Mouse (Mus musculus): ENCODE measurements around the gene Ccr8. TPM values are rescaled to one million over a fixed set of nuclear protein-coding genes. Genes with fewer than 3 reads are reported as not detected.

Gene Ccr8
- polyA plus RNA-seq, 1 experiment from 2014 or later = not detected

- no peak overlapping the region for H3K9ac ChIP-seq (replicated peaks; ENCODE audit: low read length)
- no peak overlapping the region for H3K4me3 ChIP-seq (replicated peaks; ENCODE audit: low read depth, low read length)
- WGBS = 67% methylated on average over 10 of the region's 10 CpGs
- DNase-seq (no peak), ATAC-seq (ENCODE audit: low FRiP score, low TSS enrichment) (no peak)
- H3K27ac ChIP-seq (replicated peaks; ENCODE audit: low read depth, low read length) = no peak overlapping the region
- no peaks in the 10 kb centered on the region for H3K9me3 ChIP-seq (ENCODE audit: control insufficient read depth, low read length)
- H3K27me3 ChIP-seq (ENCODE audit: control insufficient read depth, insufficient read depth, low read length) = no peaks in the 10 kb centered on the region
- no peak overlapping the region for H3K4me2 ChIP-seq (ENCODE audit: low read length)
- no peaks in the 10 kb centered on the region for H3K4me1 ChIP-seq (ENCODE audit: control insufficient read depth, insufficient read depth, low read length)
- no peaks in the 10 kb centered on the region for H3K36me3 ChIP-seq (ENCODE audit: control insufficient read depth, insufficient read depth, low read length)
Observed at GRCm38 (mm10) chr9:120068047-120068446, 23.9 kb upstream of the Ccr8 start.

- Histone ChIP-seq H3K4me3 (replicated peaks; ENCODE audit: low read depth, low read length) (no peak within 1 kb of the TSS), H3K4me1 (ENCODE audit: control insufficient read depth, insufficient read depth, low read length) (no peaks in the 10 kb centered on the region), H3K36me3 (ENCODE audit: control insufficient read depth, insufficient read depth, low read length) (no peaks in the 10 kb centered on the region), H3K4me2 (ENCODE audit: low read length) (no peak within 1 kb of the TSS), H3K27me3 (ENCODE audit: control insufficient read depth, insufficient read depth, low read length) (no peaks in the 10 kb centered on the region), H3K27ac (replicated peaks; ENCODE audit: low read depth, low read length) (no peak within 1 kb of the TSS), H3K9ac (replicated peaks; ENCODE audit: low read length) (no peak within 1 kb of the TSS), H3K9me3 (ENCODE audit: control insufficient read depth, low read length) (no peaks in the 10 kb centered on the region)
- DNase-seq (no peak), ATAC-seq (ENCODE audit: low FRiP score, low TSS enrichment) (no peak)
- 90% methylated on average over 11 of the region's 11 CpGs for WGBS
Observed at GRCm38 (mm10) chr9:120069779-120070178, 22.1 kb upstream of the Ccr8 start, which contains the start of gene Cx3cr1. TSS of gene Cx3cr1 (minus strand) at chr9:120069879.

- H3K36me3 ChIP-seq (ENCODE audit: control insufficient read depth, insufficient read depth, low read length) = no peaks in the 10 kb centered on the region
- no peaks in the 10 kb centered on the region for H3K4me1 ChIP-seq (ENCODE audit: control insufficient read depth, insufficient read depth, low read length)
- DNase-seq (no peak), ATAC-seq (ENCODE audit: low FRiP score, low TSS enrichment) (no peak)
- no peak overlapping the region for H3K4me2 ChIP-seq (ENCODE audit: low read length)
- WGBS = 75% methylated on average over 2 of the region's 2 CpGs
- H3K27me3 ChIP-seq (ENCODE audit: control insufficient read depth, insufficient read depth, low read length) = no peaks in the 10 kb centered on the region
- no peaks in the 10 kb centered on the region for H3K9me3 ChIP-seq (ENCODE audit: control insufficient read depth, low read length)
- no peak overlapping the region for H3K27ac ChIP-seq (replicated peaks; ENCODE audit: low read depth, low read length)
- no peak overlapping the region for H3K9ac ChIP-seq (replicated peaks; ENCODE audit: low read length)
- no peak overlapping the region for H3K4me3 ChIP-seq (replicated peaks; ENCODE audit: low read depth, low read length)
Observed at GRCm38 (mm10) chr9:120071251-120071650, 20.7 kb upstream of the Ccr8 start.

- DNase-seq (peak; percentile 84), ATAC-seq (ENCODE audit: low FRiP score, low TSS enrichment) (no peak)
- H3K27ac ChIP-seq (replicated peaks; ENCODE audit: low read depth, low read length) = no peak overlapping the region
- 20% methylated on average over 3 of the region's 3 CpGs for WGBS
- no peaks in the 10 kb centered on the region for H3K27me3 ChIP-seq (ENCODE audit: control insufficient read depth, insufficient read depth, low read length)
- H3K36me3 ChIP-seq (ENCODE audit: control insufficient read depth, insufficient read depth, low read length) = no peaks in the 10 kb centered on the region
- no peak overlapping the region for H3K4me3 ChIP-seq (replicated peaks; ENCODE audit: low read depth, low read length)
- H3K4me1 ChIP-seq (ENCODE audit: control insufficient read depth, insufficient read depth, low read length) = no peaks in the 10 kb centered on the region
- no peaks in the 10 kb centered on the region for H3K9me3 ChIP-seq (ENCODE audit: control insufficient read depth, low read length)
- H3K9ac ChIP-seq (replicated peaks; ENCODE audit: low read length) = no peak overlapping the region
- no peak overlapping the region for H3K4me2 ChIP-seq (ENCODE audit: low read length)
Observed at GRCm38 (mm10) chr9:120073169-120073568, 18.7 kb upstream of the Ccr8 start.

GRCm38 (mm10) chr9:120074516-120074915 lies 17.4 kb upstream of the Ccr8 start:
- WGBS = 92% methylated on average over 7 of the region's 7 CpGs
- Histone ChIP-seq H3K27me3 (ENCODE audit: control insufficient read depth, insufficient read depth, low read length) (no peaks in the 10 kb centered on the region), H3K4me2 (ENCODE audit: low read length) (no peak overlapping the region), H3K27ac (replicated peaks; ENCODE audit: low read depth, low read length) (no peak overlapping the region), H3K9me3 (ENCODE audit: control insufficient read depth, low read length) (no peaks in the 10 kb centered on the region), H3K36me3 (ENCODE audit: control insufficient read depth, insufficient read depth, low read length) (no peaks in the 10 kb centered on the region), H3K4me1 (ENCODE audit: control insufficient read depth, insufficient read depth, low read length) (no peaks in the 10 kb centered on the region), H3K9ac (replicated peaks; ENCODE audit: low read length) (no peak overlapping the region), H3K4me3 (replicated peaks; ENCODE audit: low read depth, low read length) (no peak overlapping the region)
- DNase-seq (no peak), ATAC-seq (ENCODE audit: low FRiP score, low TSS enrichment) (no peak)

GRCm38 (mm10) chr9:120078241-120078640 lies 13.7 kb upstream of the Ccr8 start:
- Histone ChIP-seq H3K4me3 (replicated peaks; ENCODE audit: low read depth, low read length) (no peak overlapping the region), H3K9ac (replicated peaks; ENCODE audit: low read length) (no peak overlapping the region), H3K36me3 (ENCODE audit: control insufficient read depth, insufficient read depth, low read length) (no peaks in the 10 kb centered on the region), H3K27ac (replicated peaks; ENCODE audit: low read depth, low read length) (no peak overlapping the region), H3K9me3 (ENCODE audit: control insufficient read depth, low read length) (no peaks in the 10 kb centered on the region), H3K4me1 (ENCODE audit: control insufficient read depth, insufficient read depth, low read length) (no peaks in the 10 kb centered on the region), H3K4me2 (ENCODE audit: low read length) (no peak overlapping the region), H3K27me3 (ENCODE audit: control insufficient read depth, insufficient read depth, low read length) (no peaks in the 10 kb centered on the region)
- ATAC-seq (ENCODE audit: low FRiP score, low TSS enrichment) (no peak), DNase-seq (no peak)
- 84% methylated on average over 3 of the region's 3 CpGs for WGBS

GRCm38 (mm10) chr9:120079901-120080300 lies 12.0 kb upstream of the Ccr8 start:
- H3K4me1 ChIP-seq (ENCODE audit: control insufficient read depth, insufficient read depth, low read length) = no peaks in the 10 kb centered on the region
- H3K9me3 ChIP-seq (ENCODE audit: control insufficient read depth, low read length) = no peaks in the 10 kb centered on the region
- no peak overlapping the region for H3K9ac ChIP-seq (replicated peaks; ENCODE audit: low read length)
- no peak overlapping the region for H3K4me2 ChIP-seq (ENCODE audit: low read length)
- no peak overlapping the region for H3K4me3 ChIP-seq (replicated peaks; ENCODE audit: low read depth, low read length)
- no peak for ATAC-seq (ENCODE audit: low FRiP score, low TSS enrichment)
- H3K27me3 ChIP-seq (ENCODE audit: control insufficient read depth, insufficient read depth, low read length) = no peaks in the 10 kb centered on the region
- no peaks in the 10 kb centered on the region for H3K36me3 ChIP-seq (ENCODE audit: control insufficient read depth, insufficient read depth, low read length)
- 83% methylated on average over 7 of the region's 7 CpGs for WGBS
- no peak overlapping the region for H3K27ac ChIP-seq (replicated peaks; ENCODE audit: low read depth, low read length)
- no peak for DNase-seq

GRCm38 (mm10) chr9:120080546-120081108 lies 11.3 kb upstream of the Ccr8 start:
- Histone ChIP-seq H3K9ac (replicated peaks; ENCODE audit: low read length) (no peak overlapping the region), H3K27ac (replicated peaks; ENCODE audit: low read depth, low read length) (no peak overlapping the region), H3K9me3 (ENCODE audit: control insufficient read depth, low read length) (no peaks in the 10 kb centered on the region), H3K36me3 (ENCODE audit: control insufficient read depth, insufficient read depth, low read length) (no peaks in the 10 kb centered on the region), H3K4me3 (replicated peaks; ENCODE audit: low read depth, low read length) (no peak overlapping the region), H3K27me3 (ENCODE audit: control insufficient read depth, insufficient read depth, low read length) (no peaks in the 10 kb centered on the region), H3K4me2 (ENCODE audit: low read length) (no peak overlapping the region), H3K4me1 (ENCODE audit: control insufficient read depth, insufficient read depth, low read length) (no peaks in the 10 kb centered on the region)
- DNase-seq (no peak), ATAC-seq (ENCODE audit: low FRiP score, low TSS enrichment) (no peak)
- 87% methylated on average over 8 of the region's 8 CpGs for WGBS

- H3K4me2 ChIP-seq (ENCODE audit: low read length) = no peak overlapping the region
- DNase-seq (no peak), ATAC-seq (ENCODE audit: low FRiP score, low TSS enrichment) (no peak)
- no peaks in the 10 kb centered on the region for H3K4me1 ChIP-seq (ENCODE audit: control insufficient read depth, insufficient read depth, low read length)
- H3K9me3 ChIP-seq (ENCODE audit: control insufficient read depth, low read length) = no peaks in the 10 kb centered on the region
- no peaks in the 10 kb centered on the region for H3K27me3 ChIP-seq (ENCODE audit: control insufficient read depth, insufficient read depth, low read length)
- no peak overlapping the region for H3K27ac ChIP-seq (replicated peaks; ENCODE audit: low read depth, low read length)
- H3K4me3 ChIP-seq (replicated peaks; ENCODE audit: low read depth, low read length) = no peak overlapping the region
- H3K36me3 ChIP-seq (ENCODE audit: control insufficient read depth, insufficient read depth, low read length) = no peaks in the 10 kb centered on the region
- WGBS = 73% methylated on average over 6 of the region's 6 CpGs
- H3K9ac ChIP-seq (replicated peaks; ENCODE audit: low read length) = no peak overlapping the region
Observed at GRCm38 (mm10) chr9:120081247-120081646, 10.7 kb upstream of the Ccr8 start.

Measured in midbrain, embryonic 14.5 days (tissue).